Mouse (Mus musculus): Measurements from ENCODE around the gene Ccn1.

Ccn1 gene

DNA sequence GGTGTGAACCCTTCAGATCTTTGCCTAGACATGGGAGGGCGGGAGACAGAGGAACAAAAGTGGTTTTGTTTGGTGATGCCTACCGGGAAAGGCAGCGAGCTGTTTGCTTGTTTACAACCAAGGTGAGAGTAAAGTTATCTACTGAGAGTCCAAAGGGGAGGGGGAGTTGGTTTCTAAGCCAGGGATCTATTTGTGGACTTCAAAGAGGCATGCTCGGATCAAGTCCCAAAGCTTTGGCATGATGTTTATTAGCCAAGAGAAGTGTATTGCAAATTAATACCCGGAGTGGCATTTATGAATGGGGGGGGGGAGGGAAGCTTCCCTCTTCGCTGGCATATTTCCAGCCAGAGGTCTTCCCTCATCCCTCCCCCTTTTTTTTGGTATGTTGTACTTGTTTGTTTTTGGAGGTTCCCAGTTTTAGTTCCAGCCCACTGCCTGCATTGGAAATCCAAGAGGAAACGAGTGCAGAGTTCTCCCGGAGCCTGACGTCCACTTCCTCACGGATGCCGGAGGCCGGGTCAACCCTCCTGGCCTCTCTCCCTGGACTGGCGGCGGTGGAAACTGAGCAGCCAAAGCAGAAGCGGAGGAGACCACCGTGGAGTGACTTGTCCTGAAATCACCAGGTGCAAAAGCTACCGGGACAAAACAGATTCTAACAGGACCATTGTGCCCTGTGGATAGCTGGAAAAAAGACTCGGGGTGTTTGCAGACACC is 674 bp upstream of the Ccn1 start:
- peak; percentile 45 for DNase-seq (ENCODE audit: low spot score)

DNA sequence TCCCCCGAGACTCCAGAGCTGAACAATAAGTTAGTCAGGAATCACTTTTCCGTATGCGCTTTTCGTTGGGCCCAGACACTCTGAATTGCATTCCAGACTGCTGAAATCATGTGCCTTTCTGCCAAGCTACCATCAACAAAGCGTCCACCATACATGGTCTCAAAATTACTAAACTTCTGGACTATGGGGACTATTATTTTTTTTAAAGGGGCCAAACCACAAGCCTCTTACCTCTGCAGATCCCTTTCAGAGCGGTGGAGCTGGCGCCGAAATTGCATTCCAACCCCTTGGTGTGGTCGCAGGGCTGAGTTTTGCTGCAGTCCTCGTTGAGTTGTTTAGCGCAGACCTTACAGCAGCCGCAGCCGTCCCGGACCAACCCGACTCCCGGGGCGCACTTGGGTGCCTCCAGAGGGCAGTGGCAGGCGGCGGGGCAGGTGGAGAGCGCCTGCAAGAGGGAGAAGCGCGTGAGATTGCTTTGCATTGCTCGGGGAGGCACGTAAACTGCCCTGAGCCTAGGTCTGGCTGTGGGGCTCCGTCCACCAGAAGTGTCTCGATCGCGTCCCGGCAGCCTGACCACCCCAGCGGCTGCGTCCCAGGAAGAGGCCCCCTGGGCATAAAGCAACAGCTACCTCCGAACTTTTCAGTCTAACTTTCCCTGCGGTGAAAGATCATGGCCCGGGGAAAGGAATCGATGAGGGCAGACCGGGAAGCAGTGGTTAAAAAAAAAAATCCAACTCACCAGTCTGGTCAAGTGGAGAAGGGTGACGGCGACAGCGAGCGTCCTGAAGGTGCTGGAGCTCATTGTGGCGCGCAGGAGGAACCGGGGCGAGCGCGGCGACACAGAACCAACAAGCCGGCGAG is 560 bp downstream of the Ccn1 start:
- DNase-seq (ENCODE audit: low spot score), result peak; percentile 63

DNA sequence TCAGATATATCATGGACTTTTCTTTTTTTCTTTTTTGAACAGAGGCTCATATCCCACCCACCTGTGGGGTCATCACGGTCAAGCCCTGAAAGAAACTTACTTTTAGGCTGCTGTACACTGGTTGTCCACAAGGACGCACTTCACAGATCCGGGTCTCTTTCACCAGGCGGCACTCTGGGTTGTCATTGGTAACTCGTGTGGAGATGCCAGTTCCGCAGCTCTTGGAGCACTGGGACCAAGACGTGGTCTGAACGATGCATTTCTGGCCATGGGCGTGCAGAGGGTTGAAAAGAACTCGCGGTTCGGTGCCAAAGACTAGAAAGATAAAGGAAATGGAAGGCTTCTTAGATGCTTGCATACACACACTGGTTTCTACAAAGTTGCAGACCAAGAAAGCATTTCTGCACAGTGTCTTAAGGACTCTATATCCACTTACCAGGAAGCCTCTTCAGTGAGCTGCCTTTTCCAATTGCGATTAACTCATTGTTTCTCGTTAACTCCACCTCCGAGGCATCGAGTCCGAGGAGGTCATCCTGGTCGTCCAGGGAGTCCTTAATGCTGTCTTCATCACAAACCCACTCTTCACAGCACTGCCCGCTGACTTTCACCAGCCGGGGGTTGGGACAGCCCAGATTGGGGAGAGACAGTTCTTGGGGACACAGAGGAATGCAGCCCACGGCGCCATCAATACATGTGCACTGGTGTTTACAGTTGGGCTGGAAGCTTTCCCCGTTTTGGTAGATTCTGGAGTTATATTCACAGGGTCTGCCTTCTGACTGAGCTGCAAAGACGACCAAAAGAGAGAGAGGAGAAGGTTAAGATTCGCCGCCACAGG is 1.5 kb downstream of the Ccn1 start:
- DNase-seq (ENCODE audit: low spot score), result peak; percentile 75

DNA sequence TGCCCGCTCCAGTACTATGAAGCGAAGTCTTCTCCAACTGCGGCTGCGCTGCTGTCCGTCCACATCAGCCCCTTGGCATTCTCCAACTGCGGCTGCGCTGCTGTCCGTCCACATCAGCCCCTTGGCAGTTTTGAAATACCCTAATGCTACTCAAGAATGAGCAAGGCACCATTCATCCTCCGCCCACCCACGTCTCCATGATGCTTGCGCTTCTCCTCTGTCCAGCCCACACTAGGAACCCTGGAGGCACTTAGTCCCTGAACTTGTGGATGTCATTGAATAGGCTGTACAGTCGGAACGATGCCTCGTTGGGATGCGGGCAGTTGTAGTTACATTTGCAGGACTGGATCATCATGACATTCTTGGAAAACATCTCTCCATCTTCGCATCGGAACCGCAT is 2.4 kb downstream of the Ccn1 start:
- DNase-seq (ENCODE audit: low spot score), result no peak

DNA sequence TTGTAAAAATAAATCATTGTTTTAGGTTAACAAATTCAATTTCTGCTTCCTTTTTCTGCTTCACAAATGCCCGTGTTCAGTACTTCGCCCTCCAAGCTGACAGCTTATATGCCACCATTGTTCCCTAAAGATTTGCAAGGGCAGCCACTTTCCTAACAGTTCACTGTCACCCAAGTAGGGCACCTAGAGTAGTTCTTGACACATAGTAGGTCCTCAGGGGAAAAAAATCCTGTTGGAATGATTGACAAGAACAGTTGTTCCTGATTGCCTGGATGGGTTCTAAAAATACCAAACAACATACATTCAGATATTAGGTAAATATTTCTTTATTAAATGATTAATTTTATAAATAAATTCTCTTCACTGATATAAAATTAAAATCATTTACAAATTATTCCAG is 3.1 kb downstream of the Ccn1 start:
- no peak for DNase-seq (ENCODE audit: low spot score)

DNA sequence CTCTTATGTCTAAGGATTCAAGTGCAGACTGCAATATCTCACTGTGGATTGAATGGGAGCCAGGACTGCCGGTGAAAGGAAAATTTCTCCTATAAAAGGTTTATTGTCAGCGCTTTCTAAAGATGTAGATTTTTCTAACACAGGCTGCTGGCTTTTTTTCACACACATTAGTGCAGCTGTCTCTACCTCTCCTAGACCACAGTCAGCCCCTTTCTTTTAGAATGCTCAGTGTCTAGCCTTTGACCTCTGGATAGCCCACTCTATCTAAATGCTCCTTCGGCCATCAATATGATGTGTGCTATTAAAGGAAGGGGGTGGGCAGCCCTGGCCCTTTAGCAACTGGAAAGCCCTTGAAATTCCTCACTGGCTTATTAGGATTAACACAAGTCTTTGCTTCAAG is 3.8 kb downstream of the Ccn1 start:
- DNase-seq (ENCODE audit: low spot score), result no peak

DNA sequence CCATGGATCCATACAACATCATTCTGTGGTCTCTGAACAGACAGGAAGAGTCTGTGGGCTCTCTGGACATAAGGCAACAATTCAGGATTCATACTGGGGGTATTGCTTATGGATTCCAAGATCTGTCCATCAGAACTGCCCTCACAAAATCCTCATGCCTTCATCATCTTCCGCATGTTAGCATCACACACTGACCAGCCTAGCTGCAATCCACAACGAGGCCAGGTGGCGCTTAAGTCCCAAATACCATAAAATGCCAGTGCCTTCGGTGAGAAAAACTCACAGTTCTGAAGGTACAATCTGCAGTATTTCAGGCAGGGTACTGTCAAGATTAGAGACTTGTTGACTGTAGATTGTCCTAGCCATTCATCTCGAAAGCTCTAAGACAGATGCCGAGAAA is 4.3 kb downstream of the Ccn1 start:
- DNase-seq (ENCODE audit: low spot score), result no peak

DNA sequence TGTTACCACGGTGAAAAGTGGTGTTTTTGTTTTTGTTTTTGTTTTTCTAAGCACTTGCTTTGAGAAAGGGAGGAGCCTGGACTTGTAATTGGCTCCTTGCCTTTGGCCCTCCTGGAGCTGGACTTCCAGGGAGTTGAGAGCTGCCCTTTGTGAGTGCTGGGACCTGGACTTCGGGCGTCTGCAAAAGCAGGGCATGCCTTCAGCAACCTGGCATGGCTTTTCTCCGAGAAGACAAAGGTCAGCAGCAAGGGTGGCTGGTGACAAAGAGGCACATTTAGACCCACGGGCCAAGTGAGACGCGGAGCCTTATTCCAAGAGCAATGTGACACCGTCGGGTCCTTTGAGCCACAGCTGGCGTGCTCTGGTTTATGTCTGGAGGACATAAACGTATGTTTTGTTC is 6.9 kb downstream of the Ccn1 start:
- DNase-seq (ENCODE audit: low spot score), result no peak

DNA sequence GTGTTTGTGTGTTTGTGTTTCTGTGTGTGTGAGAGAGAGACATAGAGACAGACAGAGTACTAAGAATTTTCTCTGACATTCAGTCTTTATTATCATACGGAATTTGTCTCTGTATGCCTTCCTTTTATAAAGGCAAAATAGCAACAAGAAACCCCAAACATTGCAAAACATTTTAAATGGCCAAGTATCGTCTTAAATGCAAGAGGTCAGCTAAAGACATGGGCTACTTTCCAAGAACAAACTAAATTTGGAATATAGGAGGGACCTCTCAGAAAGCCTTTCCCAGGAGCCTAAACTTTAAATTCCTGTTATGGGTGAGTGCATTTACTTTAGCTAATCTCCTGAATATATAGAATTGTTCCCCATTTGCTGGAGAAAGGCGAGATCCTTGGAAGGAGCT is 7.9 kb downstream of the Ccn1 start:
- no peak for DNase-seq (ENCODE audit: low spot score)

DNA sequence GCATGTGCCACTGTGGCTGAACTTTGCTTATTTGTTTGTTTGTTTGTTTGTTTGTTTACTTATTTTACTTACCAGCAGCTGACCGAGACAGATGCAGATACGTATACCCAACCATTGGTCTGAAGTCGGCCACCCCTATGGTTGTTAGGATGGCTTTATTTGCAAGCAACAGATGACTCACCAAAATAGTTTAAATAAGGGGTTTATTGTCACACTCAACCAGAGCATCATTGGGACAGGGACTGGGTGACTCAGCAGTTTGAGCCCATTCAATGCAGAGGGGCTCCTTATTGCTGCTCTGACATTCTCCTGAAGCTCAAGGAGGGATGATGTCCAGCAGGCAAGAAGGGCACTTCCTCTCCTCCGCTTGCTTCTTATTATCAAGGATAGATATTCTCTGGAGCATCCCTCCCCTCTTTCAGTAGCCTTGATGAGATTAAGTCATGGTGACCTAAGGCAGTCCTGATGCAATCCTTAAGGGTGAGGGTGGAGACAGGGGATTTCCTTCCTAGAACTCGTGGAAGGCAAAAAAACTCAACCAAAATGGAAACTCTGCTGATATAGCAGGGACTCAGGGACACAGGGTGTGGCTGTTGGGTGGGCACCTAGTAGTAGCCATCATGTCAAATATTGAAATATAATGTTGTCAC is 8.6 kb downstream of the Ccn1 start:
- no peak for DNase-seq (ENCODE audit: low spot score)

DNA sequence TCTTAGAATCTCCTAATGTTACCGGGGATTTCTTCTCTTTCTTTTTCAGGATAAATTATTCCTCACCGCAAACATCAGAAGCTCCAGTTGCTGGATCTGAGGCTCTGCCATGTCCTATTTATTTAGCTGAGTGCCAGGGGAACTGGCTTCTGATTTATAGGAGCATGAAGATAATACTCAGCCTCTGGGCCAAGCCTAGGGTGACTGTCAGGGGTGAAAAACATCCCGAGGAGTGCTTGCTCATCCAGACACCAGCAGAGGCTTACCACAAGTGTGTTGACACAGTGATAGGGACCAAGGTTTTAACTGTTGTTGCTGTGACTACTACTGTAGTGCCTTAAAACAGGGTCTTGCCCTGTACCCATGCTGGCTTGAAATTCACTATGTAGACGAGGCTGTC is 9.2 kb downstream of the Ccn1 start:
- no peak for DNase-seq (ENCODE audit: low spot score)

DNA sequence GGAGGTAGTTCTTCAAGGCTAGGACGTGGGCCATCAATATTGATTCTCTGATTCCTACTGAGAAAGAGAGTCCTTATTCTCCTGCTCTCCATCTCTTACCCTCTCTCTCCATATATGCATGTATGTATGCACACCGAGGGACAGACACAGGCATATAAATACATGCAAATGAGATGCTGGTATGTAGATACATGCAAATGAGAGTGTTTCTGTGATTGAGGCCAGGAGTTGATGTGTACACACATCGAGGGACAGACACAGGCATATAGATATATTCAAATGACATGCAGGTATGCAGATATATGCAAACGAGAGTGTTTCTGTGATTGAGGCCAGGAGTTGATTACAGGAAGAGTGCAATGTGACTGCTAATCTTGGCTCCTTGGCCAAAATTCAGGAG is 9.6 kb downstream of the Ccn1 start:
- DNase-seq (ENCODE audit: low spot score), result no peak

DNA sequence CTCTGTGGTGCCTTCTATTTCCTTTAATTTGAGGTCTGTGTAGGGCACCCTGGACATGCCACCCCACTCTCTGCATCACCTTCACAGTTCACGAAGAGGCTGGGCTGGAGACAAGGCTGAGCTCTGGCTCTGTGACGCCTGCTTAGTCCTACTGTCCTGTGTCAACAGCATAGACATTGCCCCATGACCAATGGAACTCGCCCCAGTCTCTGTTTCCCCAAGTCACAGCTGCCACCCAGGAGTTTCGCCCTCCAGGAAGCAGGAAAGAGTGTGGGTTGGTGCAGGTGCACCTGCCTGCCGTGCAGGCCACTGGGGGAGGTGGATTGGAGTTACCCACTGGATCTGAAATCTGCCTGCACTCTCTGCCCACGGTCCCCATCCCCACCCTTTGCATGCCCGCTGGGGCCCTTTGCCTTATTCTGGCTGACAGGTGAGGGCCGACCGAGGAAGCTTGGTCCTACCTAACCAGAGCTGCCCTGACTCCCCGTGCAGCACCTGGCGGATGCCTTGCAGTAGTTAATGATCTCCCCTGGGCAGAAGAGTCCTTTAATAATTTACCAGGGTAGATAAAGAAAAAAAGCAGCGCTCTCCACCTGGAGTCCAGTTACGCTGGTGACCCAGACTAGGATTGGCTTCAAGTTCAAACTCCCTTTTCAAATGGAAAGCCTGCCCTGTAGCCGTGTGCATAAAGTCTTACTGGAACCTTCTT is 15.6 kb downstream of the Ccn1 start:
- no peak for DNase-seq (ENCODE audit: low spot score)

DNA sequence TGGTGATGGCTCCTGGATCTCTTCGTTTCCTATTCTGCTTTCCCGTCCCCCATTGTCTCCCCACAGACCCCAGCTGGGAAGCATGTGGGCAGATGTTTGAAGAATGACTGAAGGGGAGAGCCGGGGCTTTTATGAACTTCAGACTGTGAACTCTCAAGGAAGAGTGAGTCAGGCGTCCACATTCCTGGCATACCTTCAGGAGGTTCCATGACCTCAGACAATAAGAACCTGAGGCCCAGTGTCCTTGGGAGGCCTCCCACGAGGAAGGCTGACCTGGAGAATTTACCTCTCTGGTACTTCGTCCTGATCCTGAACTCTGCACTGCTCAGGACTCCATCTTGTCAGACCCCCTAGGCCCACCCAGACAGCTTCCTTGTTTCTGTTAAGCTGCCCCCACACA is 16.9 kb downstream of the Ccn1 start:
- no peak for DNase-seq (ENCODE audit: low spot score)

DNA sequence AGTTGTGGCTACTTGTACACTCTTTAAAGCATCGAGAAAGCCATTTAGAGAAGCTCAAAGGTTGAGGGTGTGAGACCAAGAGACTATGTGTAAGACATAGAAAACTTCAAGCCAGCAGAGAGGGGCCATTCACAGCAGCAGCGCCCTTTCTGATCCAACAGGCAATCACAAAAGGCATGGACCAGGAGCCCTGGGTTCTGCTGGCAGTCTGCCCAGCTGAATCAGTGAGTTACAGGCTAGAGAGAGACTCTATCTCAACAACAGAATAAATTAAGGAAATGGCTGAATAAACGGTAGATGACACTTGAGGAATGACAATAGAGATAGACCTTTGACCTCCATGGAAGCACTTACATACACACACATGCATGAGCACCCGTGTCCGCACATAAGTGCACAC is 21.1 kb downstream of the Ccn1 start:
- no peak for DNase-seq (ENCODE audit: low spot score)

DNA sequence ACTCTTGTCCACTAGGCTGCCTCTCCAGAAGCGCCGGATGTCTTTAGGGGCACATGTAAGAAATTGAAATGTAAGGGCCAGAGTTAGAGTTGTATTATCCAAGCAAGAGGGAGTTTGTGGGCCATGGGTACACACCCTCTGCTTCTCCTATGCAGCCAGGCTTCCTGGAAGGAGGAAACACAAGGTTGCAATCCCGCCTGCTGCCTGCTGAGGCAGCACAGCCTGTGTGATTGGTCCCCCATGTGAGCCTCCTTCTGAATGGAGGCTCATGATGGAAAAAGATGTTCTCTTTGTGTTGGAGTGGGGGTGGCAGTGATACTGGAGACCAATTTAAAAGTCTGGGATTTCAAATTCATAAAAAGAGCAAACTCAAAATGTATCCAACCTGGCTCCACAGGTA is 22.0 kb downstream of the Ccn1 start:
- peak; percentile 56 for DNase-seq (ENCODE audit: low spot score)

DNA sequence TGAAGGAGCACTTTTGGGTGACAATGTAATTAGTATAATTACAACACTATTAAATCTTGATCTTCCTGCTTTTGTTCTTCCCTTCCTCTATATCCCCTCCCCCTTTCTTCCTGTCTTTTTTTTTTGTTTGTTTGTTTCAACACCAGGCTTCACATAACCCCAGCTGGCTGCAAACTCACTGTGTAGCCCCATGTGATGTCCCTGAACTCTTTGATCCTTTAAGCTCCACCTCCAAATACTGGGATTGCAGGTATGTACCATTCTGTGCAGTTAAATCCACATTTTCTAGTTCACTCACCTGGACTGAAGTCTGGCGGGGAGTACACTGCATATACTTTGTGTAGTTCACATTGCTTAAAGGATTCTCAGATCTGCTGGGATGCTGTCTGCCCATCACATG is 23.7 kb downstream of the Ccn1 start:
- no peak for DNase-seq (ENCODE audit: low spot score)

DNA sequence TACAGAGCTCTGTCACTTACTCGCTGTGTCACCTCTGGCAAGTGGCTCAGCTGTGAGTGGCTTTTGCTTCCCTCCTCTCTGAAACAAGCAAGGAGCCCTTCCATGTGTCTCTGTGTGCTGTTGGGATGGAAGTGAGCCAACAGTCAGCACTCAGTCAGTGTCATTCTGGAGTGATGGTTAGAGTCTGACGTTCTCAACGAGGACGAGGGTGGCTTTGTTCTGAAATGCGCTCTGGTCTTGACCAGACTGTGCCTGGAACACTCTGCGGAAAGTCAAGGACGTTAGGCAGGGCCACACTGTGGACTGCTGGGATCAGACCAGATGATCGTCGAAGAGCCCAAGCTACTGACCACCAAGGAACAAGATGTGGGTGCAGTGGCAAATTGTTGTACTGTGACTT is 24.2 kb downstream of the Ccn1 start:
- DNase-seq (ENCODE audit: low spot score), result no peak

DNA sequence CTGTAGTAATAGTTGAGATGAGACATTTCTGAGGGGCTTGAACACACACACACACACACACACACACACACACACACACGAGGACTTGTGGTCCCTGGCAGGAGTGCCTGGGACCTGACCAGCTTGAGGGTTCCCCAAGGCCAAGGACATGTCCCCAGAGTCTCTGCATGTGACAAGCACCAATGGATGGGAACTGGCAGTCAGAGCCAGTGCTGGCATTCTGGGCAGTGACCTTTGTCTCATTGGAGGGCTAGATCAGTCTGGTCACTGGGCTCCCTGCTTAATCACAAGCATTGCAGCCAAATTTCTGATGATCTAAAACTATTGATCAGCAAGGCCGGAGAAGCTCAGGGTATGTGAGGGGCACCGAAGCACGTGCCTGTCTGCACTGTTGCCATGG is 25.0 kb downstream of the Ccn1 start:
- no peak for DNase-seq (ENCODE audit: low spot score)

DNA sequence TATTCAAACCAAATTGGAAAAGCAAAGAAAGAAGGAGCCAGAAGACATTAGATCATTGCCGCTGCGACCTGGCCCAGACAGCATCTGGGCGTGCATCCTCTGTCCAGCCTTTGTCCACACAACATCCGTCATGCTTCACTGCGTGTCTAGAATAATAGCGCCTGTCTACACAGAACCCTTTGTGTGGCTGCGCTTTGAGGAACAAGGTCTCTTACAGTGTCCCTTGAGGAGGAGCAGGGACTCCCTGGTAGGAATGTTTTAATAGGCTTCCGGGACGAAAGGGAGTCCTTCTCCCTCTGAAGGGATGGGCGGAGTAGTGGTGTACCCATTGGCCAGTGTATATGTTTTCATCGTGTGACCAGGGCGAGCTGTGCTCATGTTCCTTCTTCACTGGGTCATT is 26.7 kb downstream of the Ccn1 start:
- DNase-seq (ENCODE audit: low spot score), result no peak

DNA sequence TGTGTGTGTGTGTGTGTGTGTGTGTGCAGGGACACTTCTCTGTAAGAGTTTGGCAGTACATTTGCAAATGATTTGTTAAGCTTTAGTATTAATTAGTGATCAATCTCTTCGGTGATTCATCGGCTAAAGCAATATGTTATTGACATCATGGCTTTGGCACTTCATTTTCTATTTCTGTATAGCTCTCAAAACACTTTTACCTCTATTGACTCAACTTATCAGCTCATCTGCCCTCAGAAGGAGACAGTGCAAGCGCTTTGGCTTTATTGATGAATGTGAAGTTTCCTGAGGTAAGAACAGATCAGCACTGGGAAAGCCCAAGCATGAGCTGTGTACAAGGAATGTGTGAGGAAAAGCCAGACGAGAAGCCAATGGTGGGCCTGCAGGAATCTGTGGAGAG is 28.6 kb downstream of the Ccn1 start:
- no peak for DNase-seq (ENCODE audit: low spot score)
